Comparison of ENCODE assay signal across 8 mouse cellular contexts in the genomic region with DNA sequence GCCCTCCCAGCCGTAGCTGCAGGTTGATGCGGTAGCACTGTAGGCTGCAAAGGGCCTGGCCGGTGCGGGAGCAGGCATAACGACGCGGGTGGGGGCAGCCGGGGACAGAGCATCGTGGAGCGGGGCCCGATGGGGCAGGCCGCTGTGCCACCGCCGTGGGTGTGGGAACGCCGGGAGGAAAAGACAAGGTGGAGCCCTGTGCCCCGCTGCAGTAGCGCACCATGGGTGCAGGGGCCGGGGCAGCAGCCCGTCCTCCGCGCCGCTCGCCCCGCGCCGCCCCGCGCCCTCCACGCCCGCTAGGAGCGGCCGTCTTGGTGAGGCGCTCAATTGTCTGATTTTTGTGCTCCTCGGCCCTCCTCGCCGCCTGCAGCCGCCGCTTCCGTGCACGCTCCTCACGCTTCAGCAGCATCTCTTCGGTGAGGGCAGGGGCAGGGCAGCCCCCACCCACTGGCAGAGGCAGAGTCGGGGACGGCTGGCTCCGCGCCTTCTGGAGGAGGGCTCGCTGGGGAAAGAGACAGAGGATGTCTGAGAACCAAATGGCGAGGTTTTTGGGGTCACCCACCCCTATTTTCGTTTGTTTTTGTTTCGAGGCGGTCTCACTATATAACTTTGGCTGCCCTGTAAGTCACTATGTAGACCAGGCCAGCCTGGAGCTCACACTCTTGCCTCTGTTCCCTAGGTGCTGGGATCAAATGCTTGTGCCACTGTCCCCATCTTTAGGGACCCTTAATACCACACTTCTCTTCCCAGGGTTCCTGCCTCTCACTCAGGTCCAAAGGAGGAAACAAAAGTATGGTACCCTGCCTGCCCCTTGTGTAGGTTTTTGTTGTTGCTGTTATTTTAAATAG. TPM values are rescaled to one million over a fixed set of nuclear protein-coding genes. Genes with fewer than 3 reads are reported as not detected.
DNase-seq lines count a peak whose midpoint lies in the region; ATAC-seq lines count a peak whose summit lies in the region.

No protein-coding gene starts in this region.

- H3K36me3 ChIP-seq in lung, embryonic 15.5 days, result peaks cover 26% of the 10 kb centered on the region
- peaks cover 9% of the 10 kb centered on the region; the same call in 1 of the 2 replicates for H3K36me3 ChIP-seq in forebrain, embryonic 16.5 days (ENCODE audit: control insufficient read depth, insufficient read depth)
- peaks cover 36% of the 10 kb centered on the region for H3K36me3 ChIP-seq in liver, embryonic 13.5 days
- peaks cover 12% of the 10 kb centered on the region for H3K36me3 ChIP-seq in stomach, embryonic 16.5 days (ENCODE audit: control insufficient read depth, insufficient read depth, low read length)

- WGBS in lung, embryonic 15.5 days, result under 1% methylated on average over 47 of the region's 52 CpGs
- WGBS in forebrain, embryonic 16.5 days, result 1% methylated on average over 52 of the region's 52 CpGs
- WGBS in liver, embryonic 13.5 days (ENCODE audit: insufficient replicate concordance), result 3% methylated on average over 52 of the region's 52 CpGs
- WGBS in stomach, embryonic 16.5 days, result 1% methylated on average over 51 of the region's 52 CpGs

- peak overlapping the region; percentile 97 for H3K4me2 ChIP-seq in lung, embryonic 15.5 days
- H3K4me2 ChIP-seq in forebrain, embryonic 16.5 days (ENCODE audit: low read length), result peak overlapping the region; percentile 98
- peak overlapping the region; percentile 97 for H3K4me2 ChIP-seq in liver, embryonic 13.5 days
- H3K4me2 ChIP-seq in stomach, embryonic 16.5 days (ENCODE audit: low read depth, low read length), result peak overlapping the region; percentile 96

- peak; percentile 66 for DNase-seq in cerebellum, adult 11-12 months
- no peak for DNase-seq in cerebellum, postnatal 36 days
- DNase-seq in lung, postnatal 14 days, result no peak
- DNase-seq in liver, embryonic 13.5 days, result no peak
- no peak for DNase-seq in adrenal gland, postnatal 4 days (ENCODE audit: low spot score in 2 of 2)

- H3K27ac ChIP-seq in lung, embryonic 15.5 days, result peak overlapping the region; percentile 98
- peak overlapping the region; percentile 98 for H3K27ac ChIP-seq in forebrain, embryonic 16.5 days (ENCODE audit: low read length)
- H3K27ac ChIP-seq in liver, embryonic 13.5 days, result peak overlapping the region; percentile 94
- H3K27ac ChIP-seq in stomach, embryonic 16.5 days (ENCODE audit: low read length), result peak overlapping the region; percentile 98

- peak; percentile 1; the same call in 1 of the 2 replicates for ATAC-seq in lung, embryonic 15.5 days (ENCODE audit: borderline replicate concordance, extremely low read depth, low FRiP score, low TSS enrichment)
- peak; percentile 49 for ATAC-seq in forebrain, embryonic 16.5 days
- ATAC-seq in liver, embryonic 13.5 days (ENCODE audit: low read depth), result peak; percentile 43
- peak; percentile 45; the same call in 1 of the 2 replicates for ATAC-seq in stomach, embryonic 16.5 days (ENCODE audit: insufficient read depth, low FRiP score)

- no peaks in the 10 kb centered on the region for H3K27me3 ChIP-seq in lung, embryonic 15.5 days
- no peaks in the 10 kb centered on the region for H3K27me3 ChIP-seq in forebrain, embryonic 16.5 days (replicated peaks; ENCODE audit: control insufficient read depth, insufficient read depth, low read length)
- H3K27me3 ChIP-seq in liver, embryonic 13.5 days, result no peaks in the 10 kb centered on the region
- H3K27me3 ChIP-seq in stomach, embryonic 16.5 days (ENCODE audit: control insufficient read depth, insufficient read depth, low read length), result no peaks in the 10 kb centered on the region

- no peaks in the 10 kb centered on the region for H3K9me3 ChIP-seq in lung, embryonic 15.5 days
- H3K9me3 ChIP-seq in forebrain, embryonic 16.5 days (ENCODE audit: control insufficient read depth, low read length), result no peaks in the 10 kb centered on the region
- no peaks in the 10 kb centered on the region for H3K9me3 ChIP-seq in liver, embryonic 13.5 days (replicated peaks)
- no peaks in the 10 kb centered on the region for H3K9me3 ChIP-seq in stomach, embryonic 16.5 days (replicated peaks; ENCODE audit: control insufficient read depth, low read length)

- H3K9ac ChIP-seq in lung, embryonic 15.5 days, result peak overlapping the region; percentile 85
- peak overlapping the region; percentile 96 for H3K9ac ChIP-seq in forebrain, embryonic 16.5 days (replicated peaks; ENCODE audit: low read depth, low read length)
- peak overlapping the region; percentile 83 for H3K9ac ChIP-seq in liver, embryonic 13.5 days
- H3K9ac ChIP-seq in stomach, embryonic 16.5 days (ENCODE audit: low read length), result peak overlapping the region; percentile 88

- H3K4me1 ChIP-seq in lung, embryonic 15.5 days, result peaks cover 44% of the 10 kb centered on the region
- H3K4me1 ChIP-seq in forebrain, embryonic 16.5 days (replicated peaks; ENCODE audit: control insufficient read depth, insufficient read depth, low read length), result peaks cover 40% of the 10 kb centered on the region
- H3K4me1 ChIP-seq in liver, embryonic 13.5 days (replicated peaks), result peaks cover 68% of the 10 kb centered on the region
- H3K4me1 ChIP-seq in stomach, embryonic 16.5 days (ENCODE audit: control insufficient read depth, insufficient read depth, low read length), result peaks cover 35% of the 10 kb centered on the region

- H3K4me3 ChIP-seq in lung, embryonic 15.5 days, result peak overlapping the region; percentile 73
- peak overlapping the region; percentile 86 for H3K4me3 ChIP-seq in forebrain, embryonic 16.5 days (replicated peaks; ENCODE audit: low read length)
- peak overlapping the region; percentile 73 for H3K4me3 ChIP-seq in liver, embryonic 13.5 days (replicated peaks)
- H3K4me3 ChIP-seq in stomach, embryonic 16.5 days (replicated peaks; ENCODE audit: low read length), result peak overlapping the region; percentile 77

RNA-seq across cellular contexts. Expression of a gene that starts 0.7 kb away (rescaled TPM):
- 119 and 120 TPM in 2 replicates for polyA plus RNA-seq in lung, embryonic 15.5 days (2015; fragmentation: Nextera tagmentation; extraction: Ambion mirVana)
- 209 and 228 TPM in 2 replicates for polyA plus RNA-seq in forebrain, embryonic 16.5 days (2015; fragmentation: Nextera tagmentation; extraction: Ambion mirVana)
- 30.4 and 32.3 TPM in 2 replicates for polyA plus RNA-seq in liver, embryonic 13.5 days (2015; fragmentation: Nextera tagmentation; extraction: Ambion mirVana)
- 87.9 and 93.8 TPM in 2 replicates for polyA plus RNA-seq in stomach, embryonic 16.5 days (2015; fragmentation: Nextera tagmentation; extraction: Ambion mirVana)
- 10 to 100 TPM; 84.5 to 86.4 TPM for total RNA-seq in adrenal gland, postnatal 4 days (2021)

RNA-seq across cellular contexts. Expression of a gene that starts 3.1 kb away (rescaled TPM):
- 13.5 and 15.2 TPM in 2 replicates for polyA plus RNA-seq in lung, embryonic 15.5 days (2015; fragmentation: Nextera tagmentation; extraction: Ambion mirVana)
- 11.4 and 14.4 TPM in 2 replicates for polyA plus RNA-seq in forebrain, embryonic 16.5 days (2015; fragmentation: Nextera tagmentation; extraction: Ambion mirVana)
- polyA plus RNA-seq in liver, embryonic 13.5 days (2015; fragmentation: Nextera tagmentation; extraction: Ambion mirVana), result 6.3 and 7.2 TPM in 2 replicates
- 7.9 and 8.4 TPM in 2 replicates for polyA plus RNA-seq in stomach, embryonic 16.5 days (2015; fragmentation: Nextera tagmentation; extraction: Ambion mirVana)
- total RNA-seq in adrenal gland, postnatal 4 days (2021), result 10 to 100 TPM; 29.0 to 31.7 TPM

RNA-seq across cellular contexts. Expression of a gene that starts 6.8 kb away (rescaled TPM):
- 54.5 and 54.8 TPM in 2 replicates for polyA plus RNA-seq in lung, embryonic 15.5 days (2015; fragmentation: Nextera tagmentation; extraction: Ambion mirVana)
- polyA plus RNA-seq in forebrain, embryonic 16.5 days (2015; fragmentation: Nextera tagmentation; extraction: Ambion mirVana), result 21.8 and 22.6 TPM in 2 replicates
- 44.9 and 46.7 TPM in 2 replicates for polyA plus RNA-seq in liver, embryonic 13.5 days (2015; fragmentation: Nextera tagmentation; extraction: Ambion mirVana)
- polyA plus RNA-seq in stomach, embryonic 16.5 days (2015; fragmentation: Nextera tagmentation; extraction: Ambion mirVana), result 8.3 TPM in 2 replicates
- 10 to 100 TPM; 60.1 to 64.3 TPM for total RNA-seq in adrenal gland, postnatal 4 days (2021)

RNA-seq across cellular contexts. Expression of a gene that starts 13.2 kb away (rescaled TPM):
- 35.3 and 39.9 TPM in 2 replicates for polyA plus RNA-seq in lung, embryonic 15.5 days (2015; fragmentation: Nextera tagmentation; extraction: Ambion mirVana)
- polyA plus RNA-seq in forebrain, embryonic 16.5 days (2015; fragmentation: Nextera tagmentation; extraction: Ambion mirVana), result 6.9 and 7.4 TPM in 2 replicates
- 10.1 and 11.7 TPM in 2 replicates for polyA plus RNA-seq in liver, embryonic 13.5 days (2015; fragmentation: Nextera tagmentation; extraction: Ambion mirVana)
- polyA plus RNA-seq in stomach, embryonic 16.5 days (2015; fragmentation: Nextera tagmentation; extraction: Ambion mirVana), result 39.7 and 42.8 TPM in 2 replicates
- total RNA-seq in adrenal gland, postnatal 4 days (2021), result 10 to 100 TPM; 36.8 to 40.3 TPM

RNA-seq across cellular contexts. Expression of a gene that starts 13.2 kb away (rescaled TPM):
- 128 and 145 TPM in 2 replicates for polyA plus RNA-seq in lung, embryonic 15.5 days (2015; fragmentation: Nextera tagmentation; extraction: Ambion mirVana)
- polyA plus RNA-seq in forebrain, embryonic 16.5 days (2015; fragmentation: Nextera tagmentation; extraction: Ambion mirVana), result 109 and 122 TPM in 2 replicates
- 94.5 and 99.8 TPM in 2 replicates for polyA plus RNA-seq in liver, embryonic 13.5 days (2015; fragmentation: Nextera tagmentation; extraction: Ambion mirVana)
- 115 and 123 TPM in 2 replicates for polyA plus RNA-seq in stomach, embryonic 16.5 days (2015; fragmentation: Nextera tagmentation; extraction: Ambion mirVana)
- total RNA-seq in adrenal gland, postnatal 4 days (2021), result 10 to 100 TPM; 77.6 to 82.6 TPM
